Comparison of ENCODE assay signal across 19 mouse cellular contexts in genomic region chr1:18531702-18532101, GRCm38 (mm10).
"Had no signal": no experiment of that assay in that cellular context is flagged by ENCODE, and none has a peak within 500 bp of the region (broad histone marks: within the 10 kb centered on the region; RNA-seq: fewer than 3 reads in every experiment).

No protein-coding gene starts in this region.

- ATAC-seq: midbrain, embryonic 16.5 days had no signal

- H3K27me3 ChIP-seq: midbrain, embryonic 12.5 days; neural tube, embryonic 13.5 days; neural tube, embryonic 15.5 days had no signal

- DNase-seq: lung, adult 18-20 months; lung, embryonic 14.5 days; lung, postnatal 10 days; lung, postnatal 4 days; midbrain, embryonic 14.5 days; retina, postnatal 1 day; right cerebral cortex, adult 18-20 months; right cerebral cortex, postnatal 25 days; right cerebral cortex, postnatal 4 days; spleen, adult 18-20 months; thymus, adult 18-20 months; thymus, postnatal 14 days; thymus, postnatal 36 days had no signal

- H3K4me1 ChIP-seq: midbrain, embryonic 10.5 days; midbrain, embryonic 12.5 days; neural tube, embryonic 13.5 days; neural tube, embryonic 15.5 days had no signal

- H3K4me3 ChIP-seq: midbrain, embryonic 10.5 days; midbrain, embryonic 12.5 days; myocyte; neural tube, embryonic 13.5 days; neural tube, embryonic 15.5 days had no signal

- H3K9me3 ChIP-seq: midbrain, embryonic 10.5 days; midbrain, embryonic 12.5 days; neural tube, embryonic 13.5 days; neural tube, embryonic 15.5 days had no signal

- H3K4me2 ChIP-seq: lung, embryonic 14.5 days; midbrain, embryonic 12.5 days; neural tube, embryonic 13.5 days; neural tube, embryonic 15.5 days had no signal

- H3K9ac ChIP-seq: lung, embryonic 14.5 days; midbrain, embryonic 12.5 days; neural tube, embryonic 13.5 days; neural tube, embryonic 15.5 days had no signal

- H3K36me3 ChIP-seq: midbrain, embryonic 10.5 days; midbrain, embryonic 12.5 days; neural tube, embryonic 13.5 days; neural tube, embryonic 15.5 days had no signal

- H3K27ac ChIP-seq: midbrain, embryonic 10.5 days; midbrain, embryonic 12.5 days; neural tube, embryonic 13.5 days; neural tube, embryonic 15.5 days had no signal
